Mouse (Mus musculus) G1E (cell line): ENCODE measurements around the gene Col27a1.

Experiments used
- CTCF ChIP-seq: IDR thresholded peaks from 2 replicates; pipeline ENCODE4 v1.5.1; 2012; ENCODE audit warnings: low read depth, low read length, inconsistent platforms, mixed read lengths
- GATA1 ChIP-seq: IDR thresholded peaks from 2 replicates; pipeline ENCODE4 v1.6.1; 2012; ENCODE audit warnings: borderline replicate concordance, low read length, inconsistent platforms, mixed read lengths
- GATA2 ChIP-seq: IDR thresholded peaks from 2 replicates; pipeline ENCODE4 v1.6.1; 2012; ENCODE audit warnings: low read depth, low read length, inconsistent platforms, borderline replicate concordance
- TAL1 ChIP-seq: conservative IDR thresholded peaks from 2 replicates; pipeline ENCODE4 v1.6.1; 2012; ENCODE audit warnings: low read depth, low read length, inconsistent platforms, mixed read lengths

DNA sequence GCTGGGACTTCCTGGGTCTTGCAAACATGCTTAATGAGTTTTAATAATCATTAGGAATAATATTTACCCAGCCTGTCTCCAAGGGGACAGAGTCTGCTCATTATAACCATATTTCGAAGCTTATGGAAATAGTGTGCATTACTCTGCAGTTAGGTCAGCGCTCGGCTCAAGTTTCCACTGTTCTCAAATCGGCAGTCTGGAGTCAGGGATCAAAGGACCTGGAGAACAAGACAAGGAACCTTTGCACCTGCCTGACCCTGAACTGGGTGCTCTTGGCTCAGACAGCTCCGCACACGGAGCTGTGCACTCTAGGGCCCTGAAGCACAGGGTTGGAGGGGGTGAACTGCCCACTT is 13.1 kb downstream of the Col27a1 start:
- no peak for TF ChIP-seq CTCF
- TF ChIP-seq TAL1 = no peak
- no peak for TF ChIP-seq GATA2
- no peak for TF ChIP-seq GATA1
